Mouse (Mus musculus): Measurements from ENCODE around the gene Ell2.

DNA sequence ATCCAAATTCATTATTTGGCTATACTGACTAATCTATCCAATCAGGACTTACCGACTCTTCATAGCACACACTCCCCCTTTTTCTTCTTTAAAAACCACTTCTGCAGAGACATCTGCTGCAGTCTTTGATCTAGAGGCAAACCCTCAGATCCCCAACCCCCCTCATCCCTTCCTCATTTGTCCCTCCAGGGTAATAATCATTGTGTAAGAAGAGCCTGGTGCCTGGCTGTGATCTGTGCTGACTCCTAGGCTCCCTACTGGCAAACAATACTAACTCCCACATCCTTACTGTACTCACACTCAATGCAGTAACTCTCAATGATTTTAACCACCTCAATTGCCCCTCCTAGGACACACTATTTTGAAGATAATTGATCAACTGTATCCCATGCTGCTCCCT, 103.4 kb downstream of the Ell2 start:
- TF ChIP-seq CTCF (IDR thresholded peaks at IDR 0.05; ENCODE audit: low read depth) (no peak), EP300 (IDR thresholded peaks at IDR 0.05; ENCODE audit: low read depth) (no peak)
